Mouse (Mus musculus) gastrocnemius, postnatal 10 days (tissue): ENCODE data around the gene Ptprg. TPM values are rescaled to one million over a fixed set of nuclear protein-coding genes. Genes with fewer than 3 reads are reported as not detected.
A peak's percentile ranks its signal among the peaks of the same experiment; 100 is the strongest.
"Not testable (repeated sequence)": the region's sequence is repeated elsewhere in the genome, so short reads cannot be mapped to it uniquely, and the experiment has no call there.

ENCODE experiments used
- DNase-seq: peaks from one replicate; pipeline ENCODE4 v3.0.0; 2021; ENCODE audit warnings: mixed read lengths
- total RNA-seq, 2 experiments: library from RNA; stranded (reverse); gene quantifications; 2 replicates each; pipeline ENCODE4 v1.2.3; 2021

Ptprg gene
- total RNA-seq, 2 experiments from 2014 or later = 41.8 to 46.7 TPM

GRCm38 (mm10) chr14:11758185-11758584, 204.9 kb downstream of the Ptprg start:
- no peak for DNase-seq

- DNase-seq = no peak
Observed at GRCm38 (mm10) chr14:11759356-11759755, 206.0 kb downstream of the Ptprg start.

GRCm38 (mm10) chr14:11762995-11763394, 209.7 kb downstream of the Ptprg start:
- DNase-seq = no peak

- no peak for DNase-seq
Observed at GRCm38 (mm10) chr14:11772736-11773135, 219.4 kb downstream of the Ptprg start.

- DNase-seq = no peak
Observed at GRCm38 (mm10) chr14:11774476-11775037, 221.2 kb downstream of the Ptprg start.

GRCm38 (mm10) chr14:11775204-11775603, 221.9 kb downstream of the Ptprg start:
- DNase-seq = peak; percentile 20

- no peak for DNase-seq
Observed at GRCm38 (mm10) chr14:11775951-11776495, 222.7 kb downstream of the Ptprg start.

GRCm38 (mm10) chr14:11776566-11776965, 223.2 kb downstream of the Ptprg start:
- no peak for DNase-seq

GRCm38 (mm10) chr14:11791190-11791589, 237.9 kb downstream of the Ptprg start:
- DNase-seq = no peak

GRCm38 (mm10) chr14:11793847-11794246, 240.5 kb downstream of the Ptprg start:
- DNase-seq = no peak

- no peak for DNase-seq
Observed at GRCm38 (mm10) chr14:11802355-11803035, 249.2 kb downstream of the Ptprg start.

- no peak for DNase-seq
Observed at GRCm38 (mm10) chr14:11806674-11807073, 253.3 kb downstream of the Ptprg start.

GRCm38 (mm10) chr14:11807465-11807864, 254.1 kb downstream of the Ptprg start:
- no peak for DNase-seq

GRCm38 (mm10) chr14:11811142-11811761, 257.9 kb downstream of the Ptprg start:
- DNase-seq = no peak

- DNase-seq = no peak
Observed at GRCm38 (mm10) chr14:11812291-11812690, 259.0 kb downstream of the Ptprg start.

GRCm38 (mm10) chr14:11814811-11815210, 261.5 kb downstream of the Ptprg start:
- not testable (repeated sequence) for DNase-seq

GRCm38 (mm10) chr14:11817236-11817635, 263.9 kb downstream of the Ptprg start:
- no peak for DNase-seq

GRCm38 (mm10) chr14:11818054-11818453, 264.7 kb downstream of the Ptprg start:
- no peak for DNase-seq

- DNase-seq = no peak
Observed at GRCm38 (mm10) chr14:11818721-11819120, 265.4 kb downstream of the Ptprg start.

GRCm38 (mm10) chr14:11819326-11819725, 266.0 kb downstream of the Ptprg start:
- DNase-seq = no peak

- no peak for DNase-seq
Observed at GRCm38 (mm10) chr14:11822830-11823700, 269.7 kb downstream of the Ptprg start.

- DNase-seq = no peak
Observed at GRCm38 (mm10) chr14:11823701-11824095, 270.4 kb downstream of the Ptprg start.
